Mouse (Mus musculus) myocyte (in vitro differentiated cells): Measurements from ENCODE around the gene Ccp110.

Experiments
- CEBPB ChIP-seq: IDR thresholded peaks from 2 replicates; pipeline ENCODE4 v1.6.1; 2011; ENCODE audit warnings: mild to moderate bottlenecking, moderate library complexity; ENCODE audit not compliant: poor library complexity, insufficient read depth, severe bottlenecking
- E2F4 ChIP-seq: IDR thresholded peaks from one replicate; pipeline ENCODE4 v1.6.1; 2011; ENCODE audit warnings: mild to moderate bottlenecking, control low read depth, moderate library complexity; ENCODE audit not compliant: insufficient read depth
- MAX ChIP-seq: IDR thresholded peaks from one replicate; pipeline ENCODE4 v1.6.1; 2011; ENCODE audit warnings: low read depth, mild to moderate bottlenecking, control low read depth
- MYOD1 ChIP-seq, 3 experiments: IDR thresholded peaks; one replicate each; pipeline ENCODE4 v1.6.1; 2011; ENCODE audit warnings: control low read depth in 2 of 3, low read depth in 2 of 3, mild to moderate bottlenecking in 2 of 3, moderate library complexity in 1 of 3; ENCODE audit not compliant: insufficient read length in 2 of 3, control insufficient read depth in 1 of 3
- MYOG ChIP-seq, 3 experiments: IDR thresholded peaks; one replicate each; pipeline ENCODE4 v1.6.1; 2011; ENCODE audit warnings: control low read depth in 2 of 3, low read depth in 2 of 3, mild to moderate bottlenecking in 2 of 3; ENCODE audit not compliant: insufficient read length in 2 of 3, control insufficient read depth in 1 of 3, insufficient read depth in 1 of 3
- POLR2A ChIP-seq: IDR thresholded peaks from one replicate; pipeline ENCODE4 v1.6.1; 2011; ENCODE audit warnings: low read depth, mild to moderate bottlenecking, control low read depth, moderate library complexity; ENCODE audit not compliant: insufficient read length
- POLR2AphosphoS2 ChIP-seq: IDR thresholded peaks from one replicate; pipeline ENCODE4 v1.6.1; 2011; ENCODE audit warnings: low read depth, control low read depth; ENCODE audit not compliant: insufficient read length
- TCF12 ChIP-seq: IDR thresholded peaks from one replicate; pipeline ENCODE4 v1.6.1; 2011; ENCODE audit warnings: mild to moderate bottlenecking, control low read depth; ENCODE audit not compliant: poor library complexity, insufficient read depth, severe bottlenecking
- TCF3 ChIP-seq: IDR thresholded peaks from one replicate; pipeline ENCODE4 v1.6.1; 2011; ENCODE audit warnings: low read depth, control low read depth; ENCODE audit not compliant: insufficient read length
- USF1 ChIP-seq: IDR thresholded peaks from one replicate; pipeline ENCODE4 v1.6.1; 2011; ENCODE audit warnings: low read depth, mild to moderate bottlenecking, control low read depth, moderate library complexity

DNA sequence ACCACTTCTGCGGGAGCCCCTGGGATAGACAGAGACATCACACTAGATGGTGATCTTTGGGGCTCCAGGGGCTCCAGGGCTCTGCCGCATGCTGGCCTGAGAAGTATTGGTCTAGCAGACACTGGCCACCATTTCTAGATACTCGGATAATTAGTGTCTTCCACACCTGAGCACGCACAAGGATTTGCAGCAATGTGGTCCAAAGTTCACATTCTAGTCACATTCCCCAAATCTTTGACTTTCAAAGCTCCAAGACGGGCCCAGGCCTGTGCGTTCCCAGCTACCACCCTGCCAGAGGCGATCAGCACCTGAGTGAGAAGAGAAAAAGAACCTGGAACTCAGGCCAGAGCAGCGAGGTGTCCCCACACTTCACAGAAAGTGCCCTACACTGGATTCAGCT is 53.3 kb downstream of the Ccp110 start:
- TF ChIP-seq POLR2A = no peak
- no peak for TF ChIP-seq MYOG (IDR thresholded peaks at IDR 0.05; ENCODE audit: control insufficient read depth in 1 of 3, insufficient read depth in 1 of 3, insufficient read length in 2 of 3, low read depth in 2 of 3)
- TF ChIP-seq POLR2AphosphoS2 = no peak
- TF ChIP-seq TCF3 = no peak
- TF ChIP-seq USF1 = no peak
- no peak for TF ChIP-seq TCF12
- no peak for TF ChIP-seq MAX
- no peak for TF ChIP-seq E2F4
- no peak for TF ChIP-seq MYOD1 (IDR thresholded peaks at IDR 0.05; ENCODE audit: control insufficient read depth in 1 of 3, insufficient read length in 2 of 3, low read depth in 2 of 3)
- TF ChIP-seq CEBPB = no peak
